Mouse (Mus musculus) forebrain, embryonic 15.5 days (tissue): ENCODE measurements around the gene Peli2. TPM values are rescaled to one million over a fixed set of nuclear protein-coding genes. Genes with fewer than 3 reads are reported as not detected.

ENCODE experiments used
- ATAC-seq: fragments of 200-750 bp; cut with Nextera tagmentation; replicated peaks from 2 replicates; pipeline ENCODE4 v1.8.0; 2017; ENCODE audit warnings: mild to moderate bottlenecking, moderate TSS enrichment, moderate library complexity
- H3K27ac ChIP-seq: fragments of 300-500 bp; sonication (generic); replicated peaks from 2 replicates; pipeline ENCODE4 v1.5.1; 2015; ENCODE audit warnings: mild to moderate bottlenecking, inconsistent platforms
- H3K27me3 ChIP-seq: fragments of 300-500 bp; sonication (generic); 2 replicates; pipeline ENCODE4 v1.6.1; 2015; ENCODE audit warnings: inconsistent platforms
- H3K36me3 ChIP-seq: fragments of 300-500 bp; sonication (generic); 2 replicates; pipeline ENCODE4 v1.6.1; 2015; ENCODE audit warnings: mild to moderate bottlenecking, inconsistent platforms
- H3K4me1 ChIP-seq: fragments of 300-500 bp; sonication (generic); 2 replicates; pipeline ENCODE4 v1.6.1; 2015; ENCODE audit warnings: inconsistent platforms
- H3K4me2 ChIP-seq: fragments of 300-500 bp; sonication (generic); replicated peaks from 2 replicates; pipeline ENCODE4 v1.6.1; 2015; ENCODE audit warnings: mild to moderate bottlenecking, inconsistent platforms
- H3K4me3 ChIP-seq: fragments of 300-500 bp; sonication (generic); 2 replicates; pipeline ENCODE4 v1.5.1; 2015; ENCODE audit warnings: mild to moderate bottlenecking, inconsistent platforms
- H3K9ac ChIP-seq: fragments of 300-500 bp; sonication (generic); replicated peaks from 2 replicates; pipeline ENCODE4 v1.6.1; 2015; ENCODE audit warnings: mild to moderate bottlenecking, inconsistent platforms
- H3K9me3 ChIP-seq: fragments of 300-500 bp; sonication (generic); 2 replicates; pipeline ENCODE4 v1.6.1; 2016; ENCODE audit warnings: inconsistent platforms
- WGBS: fragments of 180-500 bp; shearing (Covaris S2); methylation state at CpG from one replicate; pipeline ENCODE4 v1.1.7; 2015; ENCODE audit warnings: mixed read lengths; 5-methylcytosine and 5-hydroxymethylcytosine counted together
- polyA plus RNA-seq: library from polyadenylated mRNA; unstranded; fragments of >200 nt; fragmentation: Nextera tagmentation; extraction: Ambion mirVana; gene quantifications from 2 replicates; pipeline ENCODE4 v1.2.1, GENCODE M21; 2015

The Peli2 gene
- polyA plus RNA-seq, 1 experiment from 2014 or later = 11.6 TPM

DNA sequence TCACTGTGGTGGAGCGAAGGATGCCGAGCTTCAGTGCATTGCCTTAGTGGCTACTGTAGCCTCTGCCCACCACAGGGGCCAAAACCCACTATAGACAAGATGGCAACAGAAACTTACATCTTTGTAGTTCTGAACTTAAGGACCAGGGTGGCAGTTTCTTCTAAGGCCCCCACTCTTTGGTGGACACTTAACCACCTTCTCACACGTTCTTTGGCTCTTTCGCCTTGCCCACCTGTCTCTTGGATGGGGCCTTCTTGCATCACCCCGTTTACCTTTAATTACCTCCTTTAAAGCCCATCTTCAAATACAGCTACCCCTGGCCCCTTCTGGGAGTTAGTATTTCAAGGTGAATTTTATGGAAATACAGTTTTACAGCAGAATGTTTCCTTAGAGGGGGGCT, 8.1 kb downstream of the Peli2 start:
- ATAC-seq = no peak
- no peaks in the 10 kb centered on the region for H3K9me3 ChIP-seq
- no peaks in the 10 kb centered on the region for H3K36me3 ChIP-seq
- H3K4me2 ChIP-seq = no peak overlapping the region
- no peaks in the 10 kb centered on the region for H3K27me3 ChIP-seq
- peaks cover 41% of the 10 kb centered on the region for H3K4me1 ChIP-seq
- no peak overlapping the region for H3K4me3 ChIP-seq
- no peak overlapping the region for H3K27ac ChIP-seq
- WGBS = 92% methylated on average over 5 of the region's 5 CpGs
- H3K9ac ChIP-seq = no peak overlapping the region

DNA sequence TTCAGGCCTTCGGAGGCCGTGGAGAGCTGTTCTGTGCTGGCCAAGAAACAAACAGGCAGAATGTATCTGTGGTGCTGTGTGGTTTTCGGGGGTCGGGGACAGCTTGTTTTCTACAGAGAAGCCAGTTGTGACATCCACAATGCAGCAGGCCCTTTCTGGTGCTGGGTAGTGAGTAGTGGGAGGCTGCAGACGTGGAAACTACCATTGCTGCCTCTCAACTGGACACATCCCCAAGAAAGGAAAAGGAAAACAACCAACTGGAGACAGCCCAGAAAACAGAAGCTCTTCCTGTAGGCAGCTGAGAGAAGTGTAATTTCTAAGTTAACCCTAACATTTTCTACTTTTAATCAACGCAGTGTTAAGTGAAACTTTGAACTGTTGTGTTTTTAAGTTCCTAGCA, 9.4 kb downstream of the Peli2 start:
- H3K4me3 ChIP-seq = no peak overlapping the region
- H3K9me3 ChIP-seq = no peaks in the 10 kb centered on the region
- ATAC-seq = no peak
- H3K27ac ChIP-seq = no peak overlapping the region
- WGBS = 88% methylated on average over 6 of the region's 6 CpGs
- H3K9ac ChIP-seq = no peak overlapping the region
- no peaks in the 10 kb centered on the region for H3K36me3 ChIP-seq
- no peaks in the 10 kb centered on the region for H3K27me3 ChIP-seq
- peaks cover 37% of the 10 kb centered on the region for H3K4me1 ChIP-seq
- no peak overlapping the region for H3K4me2 ChIP-seq

- Histone ChIP-seq H3K9me3 (no peaks in the 10 kb centered on the region), H3K4me1 (peaks cover 42% of the 10 kb centered on the region), H3K27ac (no peak overlapping the region), H3K27me3 (no peaks in the 10 kb centered on the region), H3K4me3 (no peak overlapping the region), H3K9ac (no peak overlapping the region), H3K36me3 (no peaks in the 10 kb centered on the region), H3K4me2 (no peak overlapping the region)
- ATAC-seq = no peak
- 42% methylated on average over 20 of the region's 20 CpGs for WGBS
These were observed 10.3 kb downstream of the Peli2 start for GRCm38 (mm10) chr14:48130761-48131575.

DNA sequence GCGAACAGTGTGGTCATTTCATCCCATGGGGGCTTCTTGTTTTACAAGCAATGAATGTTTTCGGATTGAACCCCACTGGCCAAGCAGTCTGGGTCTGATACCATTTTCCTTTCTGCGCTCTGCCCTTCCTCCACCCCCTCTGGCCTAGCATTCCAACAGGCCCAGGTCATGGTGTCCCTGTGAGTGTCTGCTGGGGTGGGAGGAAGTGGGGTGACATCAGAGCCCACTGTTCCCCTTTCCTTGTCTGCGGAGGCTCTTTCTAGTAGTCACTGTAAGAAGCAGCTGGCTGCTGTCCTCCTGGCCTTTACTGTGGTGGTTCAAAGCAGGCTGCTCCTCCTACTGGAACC, 10.9 kb downstream of the Peli2 start:
- 70% methylated on average over 4 of the region's 4 CpGs for WGBS
- Histone ChIP-seq H3K4me1 (peaks cover 47% of the 10 kb centered on the region), H3K9me3 (no peaks in the 10 kb centered on the region), H3K4me3 (no peak overlapping the region), H3K27ac (no peak overlapping the region), H3K27me3 (no peaks in the 10 kb centered on the region), H3K36me3 (no peaks in the 10 kb centered on the region), H3K4me2 (no peak overlapping the region), H3K9ac (no peak overlapping the region)
- no peak for ATAC-seq

GRCm38 (mm10) chr14:48132241-48132640, 11.6 kb downstream of the Peli2 start:
- no peak for ATAC-seq
- Histone ChIP-seq H3K9me3 (no peaks in the 10 kb centered on the region), H3K9ac (no peak overlapping the region), H3K4me2 (no peak overlapping the region), H3K4me1 (peaks cover 53% of the 10 kb centered on the region), H3K27ac (no peak overlapping the region), H3K27me3 (no peaks in the 10 kb centered on the region), H3K4me3 (no peak overlapping the region), H3K36me3 (no peaks in the 10 kb centered on the region)
- 87% methylated on average over 3 of the region's 3 CpGs for WGBS

- Histone ChIP-seq H3K9me3 (no peaks in the 10 kb centered on the region), H3K9ac (no peak overlapping the region), H3K36me3 (no peaks in the 10 kb centered on the region), H3K4me3 (no peak overlapping the region), H3K4me1 (peaks cover 56% of the 10 kb centered on the region), H3K4me2 (no peak overlapping the region), H3K27me3 (no peaks in the 10 kb centered on the region), H3K27ac (no peak overlapping the region)
- WGBS = 63% methylated on average over 21 of the region's 21 CpGs
- ATAC-seq = no peak
These were observed 12.5 kb downstream of the Peli2 start for GRCm38 (mm10) chr14:48132865-48133802.

DNA sequence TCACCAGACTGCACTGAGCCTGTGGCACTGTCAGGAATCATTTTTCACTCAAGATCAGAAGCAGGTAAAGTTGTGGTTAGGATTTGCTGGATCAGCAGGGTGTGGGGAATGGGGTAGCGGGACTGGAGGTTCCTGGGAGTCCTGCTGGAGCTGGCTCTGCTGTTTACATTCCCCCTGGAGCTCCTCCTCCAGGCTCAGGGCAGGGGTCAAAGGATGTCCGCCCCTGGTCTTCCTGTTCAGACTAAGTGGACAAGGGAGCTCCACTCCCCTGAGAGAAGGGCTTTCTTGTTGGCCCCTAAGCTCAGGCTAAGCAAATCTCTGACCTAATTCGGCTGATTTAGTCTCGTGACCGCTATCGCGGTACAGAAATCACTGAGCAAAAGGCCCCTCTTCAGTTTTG, 13.7 kb downstream of the Peli2 start:
- ATAC-seq = no peak
- Histone ChIP-seq H3K4me1 (peaks cover 56% of the 10 kb centered on the region), H3K4me3 (no peak overlapping the region), H3K27ac (no peak overlapping the region), H3K9ac (no peak overlapping the region), H3K27me3 (no peaks in the 10 kb centered on the region), H3K36me3 (no peaks in the 10 kb centered on the region), H3K9me3 (no peaks in the 10 kb centered on the region), H3K4me2 (no peak overlapping the region)
- 52% methylated on average over 7 of the region's 7 CpGs for WGBS

- H3K27ac ChIP-seq = no peak overlapping the region
- WGBS = 35% methylated on average over 11 of the region's 11 CpGs
- no peak overlapping the region for H3K4me2 ChIP-seq
- no peaks in the 10 kb centered on the region for H3K27me3 ChIP-seq
- peaks cover 51% of the 10 kb centered on the region for H3K4me1 ChIP-seq
- H3K36me3 ChIP-seq = no peaks in the 10 kb centered on the region
- H3K4me3 ChIP-seq = no peak overlapping the region
- H3K9me3 ChIP-seq = no peaks in the 10 kb centered on the region
- ATAC-seq = no peak
- no peak overlapping the region for H3K9ac ChIP-seq
These were observed 15.3 kb downstream of the Peli2 start for GRCm38 (mm10) chr14:48135816-48136345.

DNA sequence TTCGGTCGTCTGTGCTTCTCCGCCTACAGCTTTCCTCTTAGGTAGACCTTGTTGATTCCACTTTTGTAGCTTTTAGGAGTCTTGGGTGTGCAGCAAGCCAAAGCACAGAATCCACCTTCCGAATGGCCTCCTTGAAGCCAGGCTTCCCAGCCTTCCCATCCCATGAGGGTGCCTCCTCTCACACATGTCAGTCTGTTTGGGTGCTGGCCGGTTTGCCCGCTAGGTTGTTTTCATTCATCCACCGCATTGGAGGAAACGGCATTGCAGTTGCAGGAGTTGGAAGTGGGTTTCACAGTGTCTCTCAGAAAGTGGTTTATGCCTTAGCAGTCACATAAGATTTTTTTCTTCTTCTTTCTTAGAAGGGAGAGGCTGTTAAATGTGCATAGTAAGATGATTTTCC, 17.1 kb downstream of the Peli2 start:
- Histone ChIP-seq H3K9ac (no peak overlapping the region), H3K27ac (no peak overlapping the region), H3K9me3 (no peaks in the 10 kb centered on the region), H3K4me1 (peaks cover 36% of the 10 kb centered on the region), H3K4me3 (no peak overlapping the region), H3K36me3 (no peaks in the 10 kb centered on the region), H3K27me3 (no peaks in the 10 kb centered on the region), H3K4me2 (no peak overlapping the region)
- ATAC-seq = no peak
- WGBS = 81% methylated on average over 8 of the region's 8 CpGs

DNA sequence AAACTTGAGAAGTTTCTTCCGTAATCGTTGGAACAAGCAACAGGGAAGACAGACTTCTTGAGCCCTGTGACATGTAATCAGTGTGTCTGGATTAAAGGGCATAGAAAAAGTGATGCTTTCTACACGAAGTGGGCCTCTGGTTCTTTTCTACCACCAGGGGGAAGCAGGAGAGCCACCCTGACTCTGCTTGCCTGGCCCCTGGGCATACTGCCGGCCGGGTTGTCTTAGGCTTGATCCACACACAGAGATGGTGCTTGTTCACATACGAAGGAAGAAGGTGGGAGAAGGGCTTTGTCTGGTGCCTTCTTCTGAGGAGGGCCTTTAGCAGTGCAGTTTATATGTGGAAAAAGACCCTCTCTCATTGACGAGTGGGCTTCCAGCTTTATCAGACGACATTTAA, 17.5 kb downstream of the Peli2 start:
- Histone ChIP-seq H3K27me3 (no peaks in the 10 kb centered on the region), H3K9me3 (no peaks in the 10 kb centered on the region), H3K9ac (no peak overlapping the region), H3K36me3 (no peaks in the 10 kb centered on the region), H3K4me2 (no peak overlapping the region), H3K27ac (no peak overlapping the region), H3K4me1 (peaks cover 40% of the 10 kb centered on the region), H3K4me3 (no peak overlapping the region)
- ATAC-seq = 0 out of 2 replicates have a peak, but pooled peaks have one; percentile 36
- WGBS = 58% methylated on average over 8 of the region's 8 CpGs

DNA sequence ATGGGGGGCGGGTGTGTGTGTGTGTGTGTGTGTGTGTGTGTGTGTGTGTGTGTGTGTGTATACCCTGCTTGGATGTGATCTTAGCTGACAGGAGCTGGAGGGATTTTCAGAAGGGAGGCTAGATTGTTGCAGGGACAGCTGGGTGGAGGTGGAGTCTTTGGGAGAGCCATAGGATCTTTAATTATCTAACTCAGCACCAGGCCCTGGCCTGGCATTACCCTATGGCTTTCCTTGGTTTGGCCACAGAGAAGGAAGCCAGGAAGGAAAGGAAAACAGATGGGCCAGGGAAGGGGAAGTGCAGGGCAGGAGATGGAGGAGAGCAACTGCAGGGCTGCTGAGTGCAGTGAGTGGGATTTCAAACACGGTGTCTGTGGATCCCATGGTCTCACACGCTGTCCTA, 18.8 kb downstream of the Peli2 start:
- Histone ChIP-seq H3K27me3 (no peaks in the 10 kb centered on the region), H3K36me3 (no peaks in the 10 kb centered on the region), H3K4me1 (peaks cover 37% of the 10 kb centered on the region), H3K27ac (no peak overlapping the region), H3K4me3 (no peak overlapping the region), H3K9ac (no peak overlapping the region), H3K9me3 (no peaks in the 10 kb centered on the region), H3K4me2 (no peak overlapping the region)
- WGBS = 94% methylated on average over 3 of the region's 3 CpGs
- no peak for ATAC-seq

DNA sequence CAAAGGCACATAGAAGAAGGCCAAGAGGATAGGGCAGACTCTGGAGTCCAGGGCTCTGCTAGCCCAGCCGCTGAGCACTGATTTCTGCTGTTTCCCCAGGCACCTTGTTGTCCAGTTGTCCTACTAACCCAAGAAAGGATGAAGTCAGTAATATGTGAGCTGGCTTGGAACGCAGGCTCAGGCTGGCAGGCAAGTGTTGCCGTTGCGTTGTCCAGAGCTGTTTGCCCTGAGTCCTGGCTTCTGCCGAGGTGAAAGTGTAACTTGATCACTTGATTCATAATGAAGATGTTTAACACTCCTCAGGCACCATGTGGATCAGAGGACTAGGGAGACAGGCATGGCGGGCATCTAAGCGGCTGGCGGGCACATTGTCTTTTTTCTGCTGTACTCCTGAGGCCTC, 21.1 kb downstream of the Peli2 start:
- H3K27ac ChIP-seq = no peak overlapping the region
- H3K9ac ChIP-seq = no peak overlapping the region
- no peak overlapping the region for H3K4me3 ChIP-seq
- H3K9me3 ChIP-seq = no peaks in the 10 kb centered on the region
- 86% methylated on average over 8 of the region's 8 CpGs for WGBS
- H3K4me2 ChIP-seq = no peak overlapping the region
- ATAC-seq = no peak
- no peaks in the 10 kb centered on the region for H3K27me3 ChIP-seq
- no peaks in the 10 kb centered on the region for H3K36me3 ChIP-seq
- peaks cover 20% of the 10 kb centered on the region for H3K4me1 ChIP-seq
